Comparison of ENCODE assay signal across 8 mouse cellular contexts in genomic region chr10:118870201-118870980, GRCm38 (mm10). TPM values are rescaled to one million over a fixed set of nuclear protein-coding genes. Genes with fewer than 3 reads are reported as not detected.
A peak's percentile ranks its signal among the peaks of the same experiment; 100 is the strongest.
DNase-seq lines count a peak whose midpoint lies in the region; ATAC-seq lines count a peak whose summit lies in the region.

TSS of gene Dyrk2 (minus strand) at chr10:118870209.

- H3K36me3 ChIP-seq in forebrain, embryonic 13.5 days (ENCODE audit: poor library complexity, severe bottlenecking): 0 out of 2 replicates have a peak, but pooled peaks cover under 1% of the 10 kb centered on the region
- peaks cover under 1% of the 10 kb centered on the region; the same call in 1 of the 2 replicates for H3K36me3 ChIP-seq in stomach, embryonic 14.5 days (ENCODE audit: control insufficient read depth, insufficient read depth, low read length)

- DNase-seq in layer of hippocampus, adult 18-20 months (ENCODE audit: low spot score in 2 of 2): no peak
- no peak for DNase-seq in layer of hippocampus, adult 9-11 months
- no peak for DNase-seq in adrenal gland, postnatal 4 days (ENCODE audit: low spot score in 2 of 2)
- DNase-seq in heart, postnatal 36 days: peak; percentile 28 to 35
- DNase-seq in layer of hippocampus, postnatal 14 days (ENCODE audit: low spot score in 2 of 2): peak in 1 of 2 experiments; percentile 28
- peak; percentile 40 to 41 for DNase-seq in lung, postnatal 4 days

- ATAC-seq in forebrain, embryonic 13.5 days: no peak
- ATAC-seq in stomach, embryonic 14.5 days (ENCODE audit: insufficient number of reproducible peaks, insufficient read depth, low FRiP score, low read depth): 0 out of 2 replicates have a peak, but pooled peaks have one; percentile 3

- H3K4me3 ChIP-seq in forebrain, embryonic 13.5 days: peak within 1 kb of the TSS; percentile 95
- H3K4me3 ChIP-seq in stomach, embryonic 14.5 days (ENCODE audit: low read depth, low read length): peak within 1 kb of the TSS; percentile 93

- intact Hi-C loops in heart, postnatal 36 days (cut with DNase I): no loop called here

- peaks cover 29% of the 10 kb centered on the region for H3K4me1 ChIP-seq in forebrain, embryonic 13.5 days
- H3K4me1 ChIP-seq in stomach, embryonic 14.5 days (ENCODE audit: control insufficient read depth, insufficient read depth, low read length): peaks cover 22% of the 10 kb centered on the region

- H3K9ac ChIP-seq in forebrain, embryonic 13.5 days: peak within 1 kb of the TSS; percentile 97
- H3K9ac ChIP-seq in stomach, embryonic 14.5 days (replicated peaks; ENCODE audit: low read depth, low read length): peak within 1 kb of the TSS; percentile 98; the same call in 1 of the 2 replicates

- H3K9me3 ChIP-seq in forebrain, embryonic 13.5 days (replicated peaks): no peaks in the 10 kb centered on the region
- no peaks in the 10 kb centered on the region for H3K9me3 ChIP-seq in stomach, embryonic 14.5 days (ENCODE audit: control insufficient read depth, low read depth, low read length)

- WGBS in forebrain, embryonic 13.5 days: 5% methylated on average over 16 of the region's 16 CpGs
- 11% methylated on average over 16 of the region's 16 CpGs for WGBS in stomach, embryonic 14.5 days

- peak within 1 kb of the TSS; percentile 97 for H3K4me2 ChIP-seq in forebrain, embryonic 13.5 days
- H3K4me2 ChIP-seq in stomach, embryonic 14.5 days (replicated peaks; ENCODE audit: low read depth, low read length): peak within 1 kb of the TSS; percentile 91

- H3K27me3 ChIP-seq in forebrain, embryonic 13.5 days: no peaks in the 10 kb centered on the region
- no peaks in the 10 kb centered on the region for H3K27me3 ChIP-seq in stomach, embryonic 14.5 days (ENCODE audit: control insufficient read depth, insufficient read depth, low read length)

- peak within 1 kb of the TSS; percentile 87 for H3K27ac ChIP-seq in forebrain, embryonic 13.5 days
- peak within 1 kb of the TSS; percentile 97 for H3K27ac ChIP-seq in stomach, embryonic 14.5 days (ENCODE audit: low read length)

RNA-seq across cellular contexts. Expression of gene Dyrk2, which starts in this region (rescaled TPM):
- total RNA-seq in layer of hippocampus, adult 18-20 months (2021): 10 to 100 TPM; 44.6 to 46.1 TPM
- 10 to 100 TPM; 57.6 to 59.1 TPM for total RNA-seq in adrenal gland, postnatal 4 days (2021)
- polyA plus RNA-seq in forebrain, embryonic 13.5 days (2015; fragmentation: Nextera tagmentation; extraction: Ambion mirVana): 10.7 and 11.3 TPM in 2 replicates
- total RNA-seq in heart, postnatal 36 days (2021): 10 to 100 TPM; 36.4 to 40.3 TPM
- total RNA-seq in layer of hippocampus, postnatal 14 days (2021): 10 to 100 TPM; 65.0 TPM
- polyA plus RNA-seq in stomach, embryonic 14.5 days (2014; fragmentation: Nextera tagmentation; extraction: Ambion mirVana): 16.7 and 16.9 TPM in 2 replicates

Comparison
In these comparisons a context has a peak if more than half of its experiments do, and no peak if none do; other contexts are left out.
1. DNase-seq: peak in heart, postnatal 36 days (2 of 2) and lung, postnatal 4 days (2 of 2); none in layer of hippocampus, adult 18-20 months (0 of 2), layer of hippocampus, adult 9-11 months (single experiment) and adrenal gland, postnatal 4 days (0 of 2).